Mouse (Mus musculus) midbrain, postnatal 0 days (tissue): Measurements from ENCODE around the gene Kcna10. TPM values are rescaled to one million over a fixed set of nuclear protein-coding genes. Genes with fewer than 3 reads are reported as not detected.

ENCODE experiments used
- ATAC-seq: fragments of 200-750 bp; cut with Nextera tagmentation; 2 replicates; pipeline ENCODE4 v1.8.0; 2017; ENCODE audit warnings: moderate number of reproducible peaks, mild to moderate bottlenecking, moderate TSS enrichment, moderate library complexity; ENCODE audit not compliant: low FRiP score
- DNase-seq: peaks from one replicate; pipeline ENCODE4 v3.0.0-alpha.2; 2015; ENCODE audit warnings: low spot score
- H3K27ac ChIP-seq: fragments of 300-500 bp; sonication (generic); 2 replicates; pipeline ENCODE4 v1.5.1; 2014; ENCODE audit warnings: low read depth, mild to moderate bottlenecking, low read length, mixed read lengths
- H3K27me3 ChIP-seq: fragments of 300-500 bp; sonication (generic); 2 replicates; pipeline ENCODE4 v1.6.1; 2014; ENCODE audit warnings: low read length, control low read depth, mixed read lengths; ENCODE audit not compliant: insufficient read depth
- H3K36me3 ChIP-seq: fragments of 300-500 bp; sonication (generic); 2 replicates; pipeline ENCODE4 v1.6.1; 2014; ENCODE audit warnings: low read length, control low read depth, mixed read lengths; ENCODE audit not compliant: insufficient read depth
- H3K4me1 ChIP-seq: fragments of 300-500 bp; sonication (generic); 2 replicates; pipeline ENCODE4 v1.6.1; 2014; ENCODE audit warnings: mild to moderate bottlenecking, control low read depth, antibody characterized with exemption, low read length, mixed read lengths; ENCODE audit not compliant: insufficient read depth
- H3K4me2 ChIP-seq: fragments of 300-500 bp; sonication (generic); 2 replicates; pipeline ENCODE4 v1.6.1; 2014; ENCODE audit warnings: low read depth, mild to moderate bottlenecking, low read length, mixed read lengths; ENCODE audit not compliant: poor library complexity, severe bottlenecking
- H3K4me3 ChIP-seq: fragments of 300-500 bp; sonication (generic); 2 replicates; pipeline ENCODE4 v1.5.1; 2014; ENCODE audit warnings: low read depth, mild to moderate bottlenecking, low read length, moderate library complexity
- H3K9ac ChIP-seq: fragments of 300-500 bp; sonication (generic); replicated peaks from 2 replicates; pipeline ENCODE4 v1.6.1; 2014; ENCODE audit warnings: mild to moderate bottlenecking, low read length, moderate library complexity, mixed read lengths; ENCODE audit not compliant: poor library complexity, severe bottlenecking
- H3K9me3 ChIP-seq: fragments of 300-500 bp; sonication (generic); 2 replicates; pipeline ENCODE4 v1.6.1; 2016; ENCODE audit warnings: low read length, control low read depth
- CTCF ChIP-seq: IDR thresholded peaks from 2 replicates; pipeline ENCODE4 v1.5.1; 2016; ENCODE audit warnings: antibody characterized with exemption, mild to moderate bottlenecking
- WGBS: fragments of 180-500 bp; shearing (Covaris S2); extraction: QIAGEN DNeasy Blood & Tissue Kit; methylation state at CpG from one replicate; pipeline ENCODE4 v1.1.7; 2014; 5-methylcytosine and 5-hydroxymethylcytosine counted together
- polyA plus RNA-seq: library from polyadenylated mRNA; unstranded; fragments of >200 nt; fragmentation: Nextera tagmentation; extraction: Ambion mirVana; gene quantifications from 2 replicates; pipeline ENCODE4 v1.2.1, GENCODE M21; 2015
- total RNA-seq: library from RNA; depleted of rRNA; stranded (reverse); fragments of >200 nt; gene quantifications from 2 replicates; pipeline ENCODE4 v1.2.3, GENCODE M21; 2014

Kcna10 gene
- total and polyA plus RNA-seq, 2 experiments from 2014 or later = not detected

GRCm38 (mm10) chr3:107218572-107218971 is 35.7 kb downstream of the Kcna10 start:
- no peaks in the 10 kb centered on the region for H3K9me3 ChIP-seq
- DNase-seq (no peak), ATAC-seq (no peak)
- no peak overlapping the region for H3K27ac ChIP-seq
- TF ChIP-seq CTCF = no peak
- H3K4me1 ChIP-seq = no peaks in the 10 kb centered on the region
- H3K4me2 ChIP-seq = no peak overlapping the region
- no peak overlapping the region for H3K4me3 ChIP-seq
- WGBS = 96% methylated on average over 7 of the region's 7 CpGs
- no peaks in the 10 kb centered on the region for H3K36me3 ChIP-seq
- H3K27me3 ChIP-seq = no peaks in the 10 kb centered on the region
- H3K9ac ChIP-seq = no peak overlapping the region

GRCm38 (mm10) chr3:107221608-107222007 is 38.8 kb downstream of the Kcna10 start, which contains the start of gene Cym:
Gene Cym, minus strand, starts transcription at chr3:107221732.
- Histone ChIP-seq H3K36me3 (no peaks in the 10 kb centered on the region), H3K4me3 (no peak within 1 kb of the TSS), H3K4me1 (no peaks in the 10 kb centered on the region), H3K4me2 (no peak within 1 kb of the TSS), H3K27me3 (no peaks in the 10 kb centered on the region), H3K27ac (no peak within 1 kb of the TSS), H3K9ac (no peak within 1 kb of the TSS), H3K9me3 (no peaks in the 10 kb centered on the region)
- WGBS = 90% methylated on average over 10 of the region's 10 CpGs
- TF ChIP-seq CTCF = no peak
- DNase-seq = no peak
- ATAC-seq = no peak

GRCm38 (mm10) chr3:107223230-107223629 is 40.4 kb downstream of the Kcna10 start:
- WGBS = 74% methylated on average over 1 of the region's 1 CpGs
- no peak overlapping the region for H3K4me3 ChIP-seq

GRCm38 (mm10) chr3:107225820-107226219 is 43.0 kb downstream of the Kcna10 start:
- Histone ChIP-seq H3K27ac (no peak overlapping the region), H3K9ac (no peak overlapping the region), H3K4me1 (no peaks in the 10 kb centered on the region), H3K4me2 (no peak overlapping the region), H3K4me3 (no peak overlapping the region), H3K9me3 (no peaks in the 10 kb centered on the region), H3K36me3 (no peaks in the 10 kb centered on the region), H3K27me3 (no peaks in the 10 kb centered on the region)
- DNase-seq (no peak), ATAC-seq (no peak)
- 81% methylated on average over 5 of the region's 5 CpGs for WGBS
- TF ChIP-seq CTCF = no peak

More at GRCm38 (mm10) chr3:107223230-107223629, 40.4 kb downstream of the Kcna10 start:
- ATAC-seq = no peak
- Histone ChIP-seq H3K27me3 (no peaks in the 10 kb centered on the region), H3K27ac (no peak overlapping the region), H3K36me3 (no peaks in the 10 kb centered on the region), H3K9me3 (no peaks in the 10 kb centered on the region), H3K4me1 (no peaks in the 10 kb centered on the region), H3K4me2 (no peak overlapping the region), H3K9ac (no peak overlapping the region)
- DNase-seq = no peak
- TF ChIP-seq CTCF = no peak

- H3K9me3 ChIP-seq = no peaks in the 10 kb centered on the region
- H3K4me1 ChIP-seq = no peaks in the 10 kb centered on the region
- H3K9ac ChIP-seq = no peak overlapping the region
- no peaks in the 10 kb centered on the region for H3K27me3 ChIP-seq
- no peak for TF ChIP-seq CTCF
- no peaks in the 10 kb centered on the region for H3K36me3 ChIP-seq
- no peak for ATAC-seq
- H3K27ac ChIP-seq = no peak overlapping the region
- H3K4me3 ChIP-seq = no peak overlapping the region
- DNase-seq = no peak
- WGBS = 82% methylated on average over 5 of the region's 5 CpGs
- no peak overlapping the region for H3K4me2 ChIP-seq
Measured at GRCm38 (mm10) chr3:107229221-107229620, 46.4 kb downstream of the Kcna10 start.

GRCm38 (mm10) chr3:107229822-107230221 is 47.0 kb downstream of the Kcna10 start:
- Histone ChIP-seq H3K9me3 (no peaks in the 10 kb centered on the region), H3K36me3 (no peaks in the 10 kb centered on the region), H3K9ac (no peak overlapping the region), H3K27me3 (no peaks in the 10 kb centered on the region), H3K4me2 (no peak overlapping the region), H3K4me1 (no peaks in the 10 kb centered on the region), H3K4me3 (no peak overlapping the region), H3K27ac (no peak overlapping the region)
- no peak for TF ChIP-seq CTCF
- DNase-seq = no peak
- no peak for ATAC-seq
- 81% methylated on average over 5 of the region's 5 CpGs for WGBS
